Mouse (Mus musculus): ENCODE measurements around the gene Gchfr. TPM values are rescaled to one million over a fixed set of nuclear protein-coding genes. Genes with fewer than 3 reads are reported as not detected.

Gene Gchfr
- polyA plus RNA-seq (2015; fragmentation: Nextera tagmentation; extraction: Ambion mirVana), result 21.1 and 27.3 TPM in 2 replicates

- peaks cover 11% of the 10 kb centered on the region for H3K4me1 ChIP-seq (replicated peaks)
- peak; percentile 91 for ATAC-seq
- no peaks in the 10 kb centered on the region for H3K36me3 ChIP-seq
- no peaks in the 10 kb centered on the region for H3K9me3 ChIP-seq
- H3K27ac ChIP-seq, result peak within 1 kb of the TSS; percentile 82
- H3K9ac ChIP-seq, result peak within 1 kb of the TSS; percentile 48
- WGBS, result under 1% methylated on average over 60 of the region's 60 CpGs
- H3K4me3 ChIP-seq (replicated peaks), result peak within 1 kb of the TSS; percentile 50
- H3K4me2 ChIP-seq (replicated peaks), result peak within 1 kb of the TSS; percentile 99
- H3K27me3 ChIP-seq (replicated peaks), result peaks cover 9% of the 10 kb centered on the region; the same call in 1 of the 2 replicates
Observed at GRCm38 (mm10) chr2:119166901-119167865, at the start of gene Gchfr. TSS of gene Gchfr (plus strand) at chr2:119167773.

GRCm38 (mm10) chr2:119136346-119136898 is 31.2 kb upstream of the Gchfr start:
- H3K4me3 ChIP-seq (replicated peaks), result no peak overlapping the region
- H3K9me3 ChIP-seq, result no peaks in the 10 kb centered on the region
- H3K9ac ChIP-seq, result no peak overlapping the region
- no peak for ATAC-seq
- no peaks in the 10 kb centered on the region for H3K27me3 ChIP-seq (replicated peaks)
- H3K4me2 ChIP-seq (replicated peaks), result no peak overlapping the region
- H3K4me1 ChIP-seq (replicated peaks), result no peaks in the 10 kb centered on the region
- WGBS, result 79% methylated on average over 5 of the region's 5 CpGs
- no peak overlapping the region for H3K27ac ChIP-seq
- peaks cover 24% of the 10 kb centered on the region for H3K36me3 ChIP-seq

- Histone ChIP-seq H3K36me3 (peaks cover 61% of the 10 kb centered on the region), H3K9ac (no peak overlapping the region), H3K9me3 (no peaks in the 10 kb centered on the region), H3K27ac (no peak overlapping the region), H3K4me3 (replicated peaks) (no peak overlapping the region), H3K4me2 (replicated peaks) (no peak overlapping the region), H3K27me3 (replicated peaks) (no peaks in the 10 kb centered on the region), H3K4me1 (replicated peaks) (no peaks in the 10 kb centered on the region)
- ATAC-seq, result no peak
- 91% methylated on average over 2 of the region's 2 CpGs for WGBS
Observed at GRCm38 (mm10) chr2:119145199-119145598, 22.4 kb upstream of the Gchfr start.

GRCm38 (mm10) chr2:119146435-119146834 is 21.1 kb upstream of the Gchfr start:
- H3K36me3 ChIP-seq, result peaks cover 59% of the 10 kb centered on the region
- no peak overlapping the region for H3K9ac ChIP-seq
- no peaks in the 10 kb centered on the region for H3K9me3 ChIP-seq
- no peaks in the 10 kb centered on the region for H3K27me3 ChIP-seq (replicated peaks)
- H3K4me1 ChIP-seq (replicated peaks), result no peaks in the 10 kb centered on the region
- WGBS, result 86% methylated on average over 6 of the region's 6 CpGs
- no peak overlapping the region for H3K4me3 ChIP-seq (replicated peaks)
- ATAC-seq, result no peak
- no peak overlapping the region for H3K4me2 ChIP-seq (replicated peaks)
- no peak overlapping the region for H3K27ac ChIP-seq

GRCm38 (mm10) chr2:119147160-119147678 is 20.4 kb upstream of the Gchfr start:
- no peak overlapping the region for H3K27ac ChIP-seq
- 88% methylated on average over 22 of the region's 22 CpGs for WGBS

GRCm38 (mm10) chr2:119147775-119148174 is 19.8 kb upstream of the Gchfr start:
- no peak overlapping the region for H3K4me3 ChIP-seq (replicated peaks)
- no peaks in the 10 kb centered on the region for H3K4me1 ChIP-seq (replicated peaks)
- no peaks in the 10 kb centered on the region for H3K9me3 ChIP-seq
- H3K36me3 ChIP-seq, result peaks cover 55% of the 10 kb centered on the region
- no peak overlapping the region for H3K9ac ChIP-seq
- H3K27ac ChIP-seq, result no peak overlapping the region
- no peaks in the 10 kb centered on the region for H3K27me3 ChIP-seq (replicated peaks)
- WGBS, result 88% methylated on average over 8 of the region's 8 CpGs
- no peak overlapping the region for H3K4me2 ChIP-seq (replicated peaks)
- no peak for ATAC-seq

More at GRCm38 (mm10) chr2:119147160-119147678, 20.4 kb upstream of the Gchfr start:
- H3K4me1 ChIP-seq (replicated peaks), result no peaks in the 10 kb centered on the region
- H3K27me3 ChIP-seq (replicated peaks), result no peaks in the 10 kb centered on the region
- H3K9me3 ChIP-seq, result no peaks in the 10 kb centered on the region
- H3K4me3 ChIP-seq (replicated peaks), result no peak overlapping the region
- no peak overlapping the region for H3K4me2 ChIP-seq (replicated peaks)
- H3K9ac ChIP-seq, result no peak overlapping the region
- H3K36me3 ChIP-seq, result peaks cover 54% of the 10 kb centered on the region
- no peak for ATAC-seq

GRCm38 (mm10) chr2:119152255-119152654 is 15.3 kb upstream of the Gchfr start:
- no peak overlapping the region for H3K4me2 ChIP-seq (replicated peaks)
- ATAC-seq, result no peak
- H3K36me3 ChIP-seq, result peaks cover 36% of the 10 kb centered on the region
- H3K27me3 ChIP-seq (replicated peaks), result no peaks in the 10 kb centered on the region
- H3K4me3 ChIP-seq (replicated peaks), result no peak overlapping the region
- H3K4me1 ChIP-seq (replicated peaks), result peaks cover 9% of the 10 kb centered on the region
- WGBS, result 86% methylated on average over 6 of the region's 6 CpGs
- H3K9me3 ChIP-seq, result no peaks in the 10 kb centered on the region
- H3K27ac ChIP-seq, result no peak overlapping the region
- no peak overlapping the region for H3K9ac ChIP-seq

GRCm38 (mm10) chr2:119154683-119155082 is 12.9 kb upstream of the Gchfr start:
- Histone ChIP-seq H3K9ac (no peak overlapping the region), H3K4me1 (replicated peaks) (peaks cover 9% of the 10 kb centered on the region), H3K27ac (no peak overlapping the region), H3K36me3 (peaks cover 21% of the 10 kb centered on the region), H3K9me3 (no peaks in the 10 kb centered on the region), H3K4me2 (replicated peaks) (no peak overlapping the region), H3K4me3 (replicated peaks) (no peak overlapping the region), H3K27me3 (replicated peaks) (no peaks in the 10 kb centered on the region)
- peak; percentile 19; the same call in 1 of the 2 replicates for ATAC-seq
- WGBS, result 70% methylated on average over 2 of the region's 2 CpGs

- Histone ChIP-seq H3K27me3 (replicated peaks) (no peaks in the 10 kb centered on the region), H3K36me3 (peaks cover 17% of the 10 kb centered on the region), H3K4me3 (replicated peaks) (peak overlapping the region; percentile 99), H3K27ac (no peak overlapping the region), H3K9ac (peak overlapping the region; percentile 91; the same call in 1 of the 2 replicates), H3K9me3 (no peaks in the 10 kb centered on the region), H3K4me2 (replicated peaks) (peak overlapping the region; percentile 86), H3K4me1 (replicated peaks) (peaks cover 9% of the 10 kb centered on the region)
- peak; percentile 23; the same call in 1 of the 2 replicates for ATAC-seq
- WGBS, result 72% methylated on average over 9 of the region's 9 CpGs
Observed at GRCm38 (mm10) chr2:119155388-119155787, 12.2 kb upstream of the Gchfr start.

- H3K27me3 ChIP-seq (replicated peaks), result no peaks in the 10 kb centered on the region
- peak overlapping the region; percentile 99 for H3K4me3 ChIP-seq (replicated peaks)
- H3K36me3 ChIP-seq, result 0 out of 2 replicates have a peak, but pooled peaks cover 14% of the 10 kb centered on the region
- H3K9ac ChIP-seq, result peak overlapping the region; percentile 91
- WGBS, result 2% methylated on average over 34 of the region's 34 CpGs
- peak; percentile 72 for ATAC-seq
- H3K4me2 ChIP-seq (replicated peaks), result peak overlapping the region; percentile 86
- 0 out of 2 replicates have a peak overlapping the region, but pooled peaks have one; percentile 27 for H3K27ac ChIP-seq
- H3K4me1 ChIP-seq (replicated peaks), result peaks cover 9% of the 10 kb centered on the region
- H3K9me3 ChIP-seq, result no peaks in the 10 kb centered on the region
Observed at GRCm38 (mm10) chr2:119156081-119156680, 11.4 kb upstream of the Gchfr start.

GRCm38 (mm10) chr2:119156681-119157572 is 10.6 kb upstream of the Gchfr start, which contains the start of gene Rmdn3:
TSS of gene Rmdn3 (minus strand) at chr2:119157034.
- WGBS, result under 1% methylated on average over 55 of the region's 57 CpGs
- H3K27ac ChIP-seq, result 0 out of 2 replicates have a peak within 1 kb of the TSS, but pooled peaks have one; percentile 27
- H3K4me3 ChIP-seq (replicated peaks), result peak within 1 kb of the TSS; percentile 99
- ATAC-seq, result peak; percentile 91
- peak within 1 kb of the TSS; percentile 86 for H3K4me2 ChIP-seq (replicated peaks)
- H3K9ac ChIP-seq, result peak within 1 kb of the TSS; percentile 91
- H3K27me3 ChIP-seq (replicated peaks), result no peaks in the 10 kb centered on the region
- no peaks in the 10 kb centered on the region for H3K9me3 ChIP-seq
- H3K4me1 ChIP-seq (replicated peaks), result peaks cover 9% of the 10 kb centered on the region
- H3K36me3 ChIP-seq, result 0 out of 2 replicates have a peak, but pooled peaks cover 14% of the 10 kb centered on the region
